Mouse (Mus musculus): ENCODE results near the gene Spata5. TPM values are rescaled to one million over a fixed set of nuclear protein-coding genes. Genes with fewer than 3 reads are reported as not detected.

The Spata5 gene
- total and polyA plus RNA-seq, 3 experiments: 33.5 to 67.6 TPM; not detected in 1

- peak; percentile 67 for DNase-seq (ENCODE audit: low read depth, low spot score)
- peaks cover 13 to 17% of the 10 kb centered on the region in 2 experiments for H3K4me1 ChIP-seq (ENCODE audit: control insufficient read depth in 1 of 2, insufficient read depth in 2 of 2, low read length in 2 of 2)
- H3K36me3 ChIP-seq (ENCODE audit: control insufficient read depth in 1 of 2, insufficient read depth in 2 of 2, low read length in 2 of 2): peaks cover 5 to 27% of the 10 kb centered on the region in 2 experiments
- H3K4me3 ChIP-seq (ENCODE audit: control insufficient read depth in 1 of 2, insufficient read depth in 1 of 2, low read depth in 2 of 2, low read length in 2 of 2): no peak overlapping the region
- peak overlapping the region; percentile 14 for H3K9ac ChIP-seq (ENCODE audit: control insufficient read depth, low read depth, low read length, poor library complexity, severe bottlenecking)
- H3K79me2 ChIP-seq (ENCODE audit: control insufficient read depth, insufficient read depth, low read length, poor library complexity): no peaks in the 10 kb centered on the region; the same call in 1 of the 2 replicates
- no peaks in the 10 kb centered on the region for H3K9me3 ChIP-seq (replicated peaks; ENCODE audit: insufficient read depth, low read length)
- no peaks in the 10 kb centered on the region for H3K27me3 ChIP-seq (ENCODE audit: control insufficient read depth in 1 of 2, insufficient read depth in 2 of 2, low read length in 2 of 2)
- H3K27ac ChIP-seq (ENCODE audit: control insufficient read depth, low read depth, low read length): peak overlapping the region; percentile 69
- TF ChIP-seq MXI1 (IDR thresholded peaks at IDR 0.05; ENCODE audit: low read depth, low read length): peak; percentile 68; the same call in 1 of the 2 replicates
- TF ChIP-seq EP300 (IDR thresholded peaks at IDR 0.05; ENCODE audit: low read depth in 1 of 2, low read length in 2 of 2): peak; percentile 78 to 79
- TF ChIP-seq RAD21 (IDR thresholded peaks at IDR 0.05; ENCODE audit: low read depth, low read length): no peak
- TF ChIP-seq MYB (IDR thresholded peaks at IDR 0.05; ENCODE audit: low read depth, low read length): no peak
- no peak for TF ChIP-seq MYC (IDR thresholded peaks at IDR 0.05; ENCODE audit: low read depth, low read length)
- TF ChIP-seq HCFC1 (IDR thresholded peaks at IDR 0.05; ENCODE audit: low read depth, low read length): no peak
- no peak for TF ChIP-seq TCF12 (IDR thresholded peaks at IDR 0.05; ENCODE audit: low read depth, low read length)
- TF ChIP-seq ETS1 (IDR thresholded peaks at IDR 0.05; ENCODE audit: low read depth, low read length): peak; percentile 78
- TF ChIP-seq ZMIZ1 (IDR thresholded peaks at IDR 0.05; ENCODE audit: low read depth, low read length): no peak
- no peak for TF ChIP-seq CHD2 (IDR thresholded peaks at IDR 0.05; ENCODE audit: low read length)
- 0 out of 2 replicates have a peak, but pooled peaks have one; percentile 8 for TF ChIP-seq BHLHE40 (IDR thresholded peaks at IDR 0.05; ENCODE audit: borderline replicate concordance, low read depth, low read length)
- TF ChIP-seq USF2 (IDR thresholded peaks at IDR 0.05; ENCODE audit: borderline replicate concordance in 1 of 2, insufficient read depth in 1 of 2, low read depth in 1 of 2, low read length in 2 of 2): no peak
- TF ChIP-seq POLR2A (IDR thresholded peaks at IDR 0.05; ENCODE audit: control insufficient read depth in 1 of 2, insufficient read depth in 1 of 2, low read depth in 1 of 2, low read length in 2 of 2, poor library complexity in 1 of 2): no peak
- TF ChIP-seq E2F4 (IDR thresholded peaks at IDR 0.05; ENCODE audit: borderline replicate concordance, low read depth, low read length): no peak
- no peak for TF ChIP-seq RCOR1 (IDR thresholded peaks at IDR 0.05; ENCODE audit: low read depth, low read length)
- TF ChIP-seq ZC3H11A (IDR thresholded peaks at IDR 0.05; ENCODE audit: low read depth, low read length): no peak
- no peak for TF ChIP-seq MAZ (IDR thresholded peaks at IDR 0.05; ENCODE audit: low read depth, low read length)
- TF ChIP-seq POLR2AphosphoS2 (IDR thresholded peaks at IDR 0.05; ENCODE audit: low read length): no peak
- no peak for TF ChIP-seq ZKSCAN1 (IDR thresholded peaks at IDR 0.05; ENCODE audit: low read depth, low read length)
- no peak for TF ChIP-seq TBP (IDR thresholded peaks at IDR 0.05; ENCODE audit: low read depth, low read length)
- TF ChIP-seq ZNF384 (IDR thresholded peaks at IDR 0.05; ENCODE audit: low read depth, low read length): no peak
- TF ChIP-seq GABPA (IDR thresholded peaks at IDR 0.05; ENCODE audit: low read depth, low read length): peak; percentile 34; the same call in 1 of the 2 replicates
- TF ChIP-seq ELF1 (IDR thresholded peaks at IDR 0.05; ENCODE audit: low read depth, low read length): no peak
- TF ChIP-seq MAFK (IDR thresholded peaks at IDR 0.05; ENCODE audit: borderline replicate concordance, low read depth, low read length): peak; percentile 74; the same call in 1 of the 2 replicates
- no peak for TF ChIP-seq CHD1 (IDR thresholded peaks at IDR 0.05; ENCODE audit: low read depth, low read length)
- peak; percentile 63 for TF ChIP-seq SIN3A (IDR thresholded peaks at IDR 0.05; ENCODE audit: low read length)
- no peak for TF ChIP-seq UBTF (IDR thresholded peaks at IDR 0.05; ENCODE audit: borderline replicate concordance, insufficient read depth, low read depth, low read length)
- TF ChIP-seq USF1 (IDR thresholded peaks at IDR 0.05; ENCODE audit: low read depth, low read length): no peak
- peak; percentile 58 for TF ChIP-seq TAL1 (IDR thresholded peaks at IDR 0.05; ENCODE audit: low read length)
- peak; percentile 76 for TF ChIP-seq GATA1 (IDR thresholded peaks at IDR 0.05; ENCODE audit: low read depth, low read length)
- no peak for TF ChIP-seq KAT2A (conservative IDR thresholded peaks at IDR 0.05; ENCODE audit: low read depth, low read length)
- TF ChIP-seq MAX (IDR thresholded peaks at IDR 0.05; ENCODE audit: low read length): no peak
- no peak for TF ChIP-seq CTCF (IDR thresholded peaks at IDR 0.05 in 2 of 3, conservative IDR thresholded peaks at IDR 0.05 in 1 of 3; ENCODE audit: control insufficient read depth in 1 of 3, insufficient read depth in 1 of 3, low read depth in 2 of 3, low read length in 3 of 3, poor library complexity in 1 of 3, severe bottlenecking in 1 of 3)
- no peak for TF ChIP-seq POLR2AphosphoS5 (IDR thresholded peaks at IDR 0.05; ENCODE audit: borderline replicate concordance, low read depth, low read length)
- TF ChIP-seq MEF2A (IDR thresholded peaks at IDR 0.05; ENCODE audit: extremely low read depth, insufficient replicate concordance, low read depth, low read length, poor library complexity, severe bottlenecking): no peak
Measured at GRCm38 (mm10) chr3:37510055-37511032, 90.6 kb downstream of the Spata5 start.

Measured in MEL (cell line).